Mouse (Mus musculus) brain, adult 10 weeks (tissue): ENCODE data around the gene Gxylt1. TPM values are rescaled to one million over a fixed set of nuclear protein-coding genes. Genes with fewer than 3 reads are reported as not detected.

Experiments used
- polyA plus RNA-seq: library from polyadenylated mRNA; stranded (reverse); fragments of 350-450 nt; fragmentation: Illumina TruSeq; extraction: RNeasy Lipid Tissue Mini Kit (QIAGEN cat#74804); gene quantifications from one replicate; pipeline ENCODE4 v1.2.3, GENCODE M21; 2015; ENCODE audit warnings: low read depth, low replicate concordance

Gxylt1 gene
- 6.2 TPM for polyA plus RNA-seq

GRCm38 (mm10) chr15:93274679-93275583, at the start of gene Gxylt1:
TSS of gene Gxylt1 (minus strand) at chr15:93275179.

Other genes with a start within 250 kb of the Gxylt1 start
- 156 TPM for gene Yaf2, start 61.8 kb upstream of the Gxylt1 start, polyA plus RNA-seq
- gene Zcrb1, start 123.2 kb upstream of the Gxylt1 start, polyA plus RNA-seq, result 158 TPM
- gene Pphln1, start 123.2 kb upstream of the Gxylt1 start, polyA plus RNA-seq, result 37.4 TPM